Mouse (Mus musculus) lung, embryonic 15.5 days (tissue): ENCODE results near the gene Lexm. TPM values are rescaled to one million over a fixed set of nuclear protein-coding genes. Genes with fewer than 3 reads are reported as not detected.
A peak's percentile ranks its signal among the peaks of the same experiment; 100 is the strongest.

ENCODE experiments used
- ATAC-seq: fragments of 200-750 bp; cut with Nextera tagmentation; 2 replicates; pipeline ENCODE4 v1.8.0; 2017; ENCODE audit warnings: moderate number of reproducible peaks, borderline replicate concordance; ENCODE audit not compliant: low FRiP score, low TSS enrichment; ENCODE audit errors: extremely low read depth
- H3K27ac ChIP-seq: fragments of 300-500 bp; sonication (generic); 2 replicates; pipeline ENCODE4 v1.5.1; 2015; ENCODE audit warnings: moderate library complexity, mild to moderate bottlenecking, inconsistent platforms
- H3K27me3 ChIP-seq: fragments of 300-500 bp; sonication (generic); 2 replicates; pipeline ENCODE4 v1.6.1; 2015; ENCODE audit warnings: inconsistent platforms
- H3K36me3 ChIP-seq: fragments of 300-500 bp; sonication (generic); 2 replicates; pipeline ENCODE4 v1.6.1; 2015; ENCODE audit warnings: inconsistent platforms
- H3K4me1 ChIP-seq: fragments of 300-500 bp; sonication (generic); 2 replicates; pipeline ENCODE4 v1.6.1; 2015; ENCODE audit warnings: inconsistent platforms
- H3K4me2 ChIP-seq: fragments of 300-500 bp; sonication (generic); 2 replicates; pipeline ENCODE4 v1.6.1; 2015; ENCODE audit warnings: inconsistent platforms, mild to moderate bottlenecking, moderate library complexity
- H3K4me3 ChIP-seq: fragments of 300-500 bp; sonication (generic); 2 replicates; pipeline ENCODE4 v1.5.1; 2015; ENCODE audit warnings: mild to moderate bottlenecking, inconsistent platforms
- H3K9ac ChIP-seq: fragments of 300-500 bp; sonication (generic); 2 replicates; pipeline ENCODE4 v1.6.1; 2015; ENCODE audit warnings: inconsistent platforms
- H3K9me3 ChIP-seq: fragments of 300-500 bp; sonication (generic); 2 replicates; pipeline ENCODE4 v1.6.1; 2016; ENCODE audit warnings: inconsistent platforms
- WGBS: fragments of 180-500 bp; shearing (Covaris S2); methylation state at CpG from one replicate; pipeline ENCODE4 v1.1.7; 2015; 5-methylcytosine and 5-hydroxymethylcytosine counted together
- polyA plus RNA-seq: library from polyadenylated mRNA; unstranded; fragments of >200 nt; fragmentation: Nextera tagmentation; extraction: Ambion mirVana; gene quantifications from 2 replicates; pipeline ENCODE4 v1.2.1, GENCODE M21; 2015

Lexm gene
- polyA plus RNA-seq, 1 experiment from 2014 or later, result not detected

DNA sequence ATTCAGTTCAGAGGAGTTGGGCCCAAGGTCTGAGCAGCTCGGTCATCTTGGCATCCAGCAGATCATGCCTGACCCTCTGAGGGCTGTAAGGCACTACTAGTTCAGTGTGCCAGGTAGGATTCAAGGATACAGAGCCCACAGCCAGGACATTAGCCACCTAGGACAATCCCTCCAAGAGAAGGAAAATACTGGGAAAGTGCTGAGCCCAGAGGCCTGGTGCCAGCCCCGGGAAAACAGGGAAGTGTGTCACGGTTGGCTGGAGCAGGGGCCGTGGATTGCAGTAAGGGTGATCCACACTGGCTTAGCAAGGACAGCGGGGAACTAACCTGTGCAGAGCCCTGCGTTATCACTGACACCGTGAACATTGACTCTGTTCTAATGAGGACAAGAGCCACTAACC, 39.5 kb downstream of the Lexm start:
- H3K36me3 ChIP-seq, result peaks cover 49% of the 10 kb centered on the region
- no peak overlapping the region for H3K9ac ChIP-seq
- no peak for ATAC-seq
- 0 out of 2 replicates have a peak, but pooled peaks cover 2% of the 10 kb centered on the region for H3K4me1 ChIP-seq
- no peak overlapping the region for H3K4me3 ChIP-seq
- WGBS, result 85% methylated on average over 7 of the region's 7 CpGs
- H3K27me3 ChIP-seq, result no peaks in the 10 kb centered on the region
- no peaks in the 10 kb centered on the region for H3K9me3 ChIP-seq
- no peak overlapping the region for H3K27ac ChIP-seq
- no peak overlapping the region for H3K4me2 ChIP-seq

DNA sequence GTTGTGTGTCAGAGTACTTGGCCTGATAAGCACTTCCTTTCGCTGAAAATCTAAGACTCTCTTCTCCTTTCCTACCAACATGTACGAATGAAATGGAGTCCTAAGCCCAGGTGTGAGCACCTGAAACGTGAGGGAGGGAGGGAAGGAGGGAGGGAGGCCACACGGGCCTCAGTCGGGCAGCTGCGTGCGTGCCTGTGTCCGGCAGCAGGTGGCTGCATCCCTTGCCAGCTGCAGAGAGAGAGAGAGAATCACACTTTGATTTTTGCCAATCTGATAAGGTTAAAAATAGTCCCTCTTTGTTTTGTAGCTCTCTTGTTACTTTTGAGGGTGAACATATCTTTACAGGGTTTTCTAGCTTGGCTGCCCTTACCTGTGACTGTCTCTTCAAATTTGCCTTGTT, 42.0 kb downstream of the Lexm start:
- Histone ChIP-seq H3K9me3 (no peaks in the 10 kb centered on the region), H3K27ac (no peak overlapping the region), H3K4me1 (no peaks in the 10 kb centered on the region), H3K4me2 (no peak overlapping the region), H3K27me3 (no peaks in the 10 kb centered on the region), H3K36me3 (peaks cover 60% of the 10 kb centered on the region), H3K4me3 (no peak overlapping the region), H3K9ac (no peak overlapping the region)
- no peak for ATAC-seq
- WGBS, result 76% methylated on average over 8 of the region's 8 CpGs

DNA sequence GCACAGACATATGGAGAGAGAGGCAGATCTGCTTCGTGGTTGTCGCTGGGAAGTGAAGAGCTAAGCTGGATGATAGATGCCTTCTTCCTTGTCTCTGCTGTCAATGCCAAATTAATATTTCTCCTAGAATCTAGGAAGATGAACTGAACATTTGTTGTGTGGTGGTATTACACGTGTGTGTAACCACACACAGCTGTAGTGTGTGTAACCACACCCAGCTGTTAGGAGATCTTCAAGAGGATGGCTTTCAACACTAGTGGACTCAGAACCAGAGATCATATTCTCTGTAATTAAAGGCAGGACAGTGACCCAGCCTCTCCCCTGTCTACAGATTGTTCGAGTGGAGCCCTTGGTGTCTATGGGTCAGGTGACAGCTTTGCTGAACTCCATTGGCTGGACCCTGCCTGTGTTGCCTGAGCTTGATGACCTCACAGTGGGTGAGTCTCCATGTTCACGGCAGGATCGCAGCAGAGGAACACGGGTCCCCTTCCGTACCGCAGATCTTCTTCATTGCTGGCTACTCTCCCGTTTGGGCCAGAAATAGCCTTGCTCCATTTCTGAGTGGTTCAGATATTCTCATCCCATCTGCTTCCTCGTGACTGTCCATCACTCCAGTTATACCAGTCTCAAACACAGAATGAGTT, 45.8 kb downstream of the Lexm start:
- H3K9ac ChIP-seq, result no peak overlapping the region
- H3K4me1 ChIP-seq, result no peaks in the 10 kb centered on the region
- H3K4me2 ChIP-seq, result no peak overlapping the region
- no peaks in the 10 kb centered on the region for H3K9me3 ChIP-seq
- no peak overlapping the region for H3K4me3 ChIP-seq
- no peak overlapping the region for H3K27ac ChIP-seq
- no peak for ATAC-seq
- H3K27me3 ChIP-seq, result no peaks in the 10 kb centered on the region
- peaks cover 57% of the 10 kb centered on the region for H3K36me3 ChIP-seq
- WGBS, result 81% methylated on average over 11 of the region's 11 CpGs

DNA sequence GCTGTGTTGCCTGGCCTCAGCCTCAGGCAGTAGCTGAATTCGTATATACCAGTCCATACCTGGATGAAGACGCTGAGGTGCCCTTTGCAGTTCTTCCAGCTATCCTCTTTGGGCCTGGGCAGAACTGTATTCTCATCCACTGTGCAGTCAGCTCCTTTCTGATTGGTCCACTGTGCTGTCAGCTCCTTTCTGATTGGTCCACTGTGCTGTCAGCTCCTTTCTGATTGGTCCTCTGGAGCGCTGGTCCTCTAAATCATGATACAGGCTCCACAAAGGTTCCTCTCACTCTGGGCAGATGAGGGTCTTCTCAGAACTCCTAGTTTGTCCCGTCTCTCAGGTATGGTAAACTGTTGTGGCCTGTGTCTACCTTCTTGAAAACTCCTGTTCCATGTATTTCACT, 47.4 kb downstream of the Lexm start:
- H3K4me3 ChIP-seq, result no peak overlapping the region
- no peak overlapping the region for H3K27ac ChIP-seq
- no peaks in the 10 kb centered on the region for H3K27me3 ChIP-seq
- WGBS, result 89% methylated on average over 4 of the region's 4 CpGs
- H3K4me1 ChIP-seq, result no peaks in the 10 kb centered on the region
- no peak overlapping the region for H3K9ac ChIP-seq
- ATAC-seq, result no peak
- H3K9me3 ChIP-seq, result no peaks in the 10 kb centered on the region
- H3K4me2 ChIP-seq, result no peak overlapping the region
- H3K36me3 ChIP-seq, result peaks cover 63% of the 10 kb centered on the region

DNA sequence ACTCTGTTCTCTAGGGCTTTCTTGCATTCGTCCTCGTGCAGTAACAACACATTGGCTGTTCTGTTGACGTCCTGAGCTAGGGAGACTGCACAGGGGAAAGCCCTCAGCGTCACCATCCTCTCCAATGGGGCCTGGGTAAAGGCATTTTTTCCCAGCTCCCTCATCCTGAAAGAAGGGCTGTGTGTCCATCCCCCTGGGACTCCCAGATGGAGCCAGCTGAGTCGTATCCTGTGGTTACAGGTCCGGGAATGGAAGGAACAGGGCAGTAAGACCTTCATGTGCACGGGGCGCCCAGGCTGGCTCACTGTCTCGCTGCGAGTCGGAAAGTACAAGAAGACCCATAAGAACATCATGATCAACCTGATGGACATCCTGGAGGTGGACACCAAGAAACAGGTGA, 52.9 kb downstream of the Lexm start:
- H3K27ac ChIP-seq, result no peak overlapping the region
- ATAC-seq, result no peak
- H3K9me3 ChIP-seq, result no peaks in the 10 kb centered on the region
- WGBS, result 84% methylated on average over 11 of the region's 11 CpGs
- no peak overlapping the region for H3K4me3 ChIP-seq
- no peaks in the 10 kb centered on the region for H3K27me3 ChIP-seq
- no peak overlapping the region for H3K4me2 ChIP-seq
- peaks cover 32% of the 10 kb centered on the region for H3K4me1 ChIP-seq
- peaks cover 29% of the 10 kb centered on the region for H3K36me3 ChIP-seq
- no peak overlapping the region for H3K9ac ChIP-seq

DNA sequence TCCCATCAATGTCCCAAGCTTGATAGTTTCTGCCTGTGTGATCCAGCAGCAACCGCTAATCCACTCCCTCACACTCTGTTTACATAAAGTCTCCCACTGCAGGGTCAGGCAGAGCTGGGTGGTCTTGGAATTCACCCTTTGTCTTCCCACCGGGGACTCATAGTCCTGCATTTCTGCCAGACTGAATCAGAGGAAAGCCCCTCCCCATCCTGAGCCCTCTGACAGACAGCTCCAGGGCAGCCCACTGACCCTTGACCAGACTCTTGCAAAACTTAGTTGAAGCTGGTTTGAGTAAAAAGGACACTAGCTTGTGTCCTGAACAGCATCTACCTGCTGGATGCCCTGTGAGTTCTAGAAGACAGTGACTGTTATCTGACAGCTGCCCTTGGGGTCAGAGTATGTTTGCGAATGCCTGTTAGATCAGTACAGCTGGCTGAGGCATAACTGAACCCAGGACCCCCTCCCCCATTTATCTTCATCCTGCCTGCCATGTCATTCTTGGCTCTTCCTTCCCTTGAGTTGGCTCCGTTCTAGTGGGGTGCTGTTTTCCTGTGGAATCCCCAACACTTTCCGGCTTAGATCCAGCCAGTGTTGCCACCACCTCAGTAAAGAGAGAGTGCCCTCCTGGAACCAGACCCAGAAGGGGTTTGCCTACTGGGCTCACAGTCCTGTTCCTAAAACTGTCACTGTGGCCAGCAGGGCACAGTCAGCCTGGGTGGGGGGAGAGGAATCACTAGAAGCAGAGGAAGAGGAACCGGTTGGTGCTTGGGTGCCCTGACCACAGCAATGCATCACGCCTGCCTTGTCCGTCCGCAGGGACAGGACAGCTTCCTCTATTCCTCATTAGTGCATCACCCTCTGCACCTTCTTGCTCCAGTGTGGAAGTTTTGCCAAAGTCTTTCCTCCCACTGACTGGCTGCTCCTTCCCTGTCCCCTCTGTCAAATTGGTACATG, 53.9 kb downstream of the Lexm start:
- Histone ChIP-seq H3K36me3 (peaks cover 28% of the 10 kb centered on the region), H3K27me3 (no peaks in the 10 kb centered on the region), H3K9ac (peak overlapping the region; percentile 53; the same call in 1 of the 2 replicates), H3K9me3 (no peaks in the 10 kb centered on the region), H3K4me2 (peak overlapping the region; percentile 95), H3K4me3 (peak overlapping the region; percentile 83), H3K27ac (no peak overlapping the region), H3K4me1 (peaks cover 32% of the 10 kb centered on the region)
- no peak for ATAC-seq
- WGBS, result 33% methylated on average over 9 of the region's 9 CpGs

DNA sequence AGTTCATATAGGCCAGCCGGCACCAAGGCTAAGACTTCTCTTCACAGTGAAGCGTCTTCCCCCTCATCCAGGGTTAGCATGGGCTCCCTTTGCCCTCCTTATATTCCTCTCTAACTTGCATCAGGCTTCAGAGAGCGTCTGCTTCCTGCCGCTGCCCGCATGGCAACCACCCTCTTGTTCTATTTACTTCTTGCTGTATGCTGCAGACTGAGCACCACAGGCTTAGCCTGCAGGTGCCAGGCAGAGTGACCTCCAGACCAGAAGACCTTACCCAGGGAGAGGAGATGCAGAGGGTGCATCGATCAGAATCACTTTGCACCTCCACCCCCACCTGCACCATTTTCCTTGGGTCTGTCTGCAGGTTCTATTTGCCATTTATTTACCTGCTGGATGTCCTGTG, 55.0 kb downstream of the Lexm start:
- Histone ChIP-seq H3K9me3 (no peaks in the 10 kb centered on the region), H3K27me3 (no peaks in the 10 kb centered on the region), H3K9ac (peak overlapping the region; percentile 53), H3K4me1 (peaks cover 32% of the 10 kb centered on the region), H3K36me3 (peaks cover 17% of the 10 kb centered on the region), H3K4me3 (peak overlapping the region; percentile 83), H3K27ac (no peak overlapping the region), H3K4me2 (peak overlapping the region; percentile 95)
- WGBS, result 4% methylated on average over 6 of the region's 6 CpGs
- ATAC-seq, result no peak

DNA sequence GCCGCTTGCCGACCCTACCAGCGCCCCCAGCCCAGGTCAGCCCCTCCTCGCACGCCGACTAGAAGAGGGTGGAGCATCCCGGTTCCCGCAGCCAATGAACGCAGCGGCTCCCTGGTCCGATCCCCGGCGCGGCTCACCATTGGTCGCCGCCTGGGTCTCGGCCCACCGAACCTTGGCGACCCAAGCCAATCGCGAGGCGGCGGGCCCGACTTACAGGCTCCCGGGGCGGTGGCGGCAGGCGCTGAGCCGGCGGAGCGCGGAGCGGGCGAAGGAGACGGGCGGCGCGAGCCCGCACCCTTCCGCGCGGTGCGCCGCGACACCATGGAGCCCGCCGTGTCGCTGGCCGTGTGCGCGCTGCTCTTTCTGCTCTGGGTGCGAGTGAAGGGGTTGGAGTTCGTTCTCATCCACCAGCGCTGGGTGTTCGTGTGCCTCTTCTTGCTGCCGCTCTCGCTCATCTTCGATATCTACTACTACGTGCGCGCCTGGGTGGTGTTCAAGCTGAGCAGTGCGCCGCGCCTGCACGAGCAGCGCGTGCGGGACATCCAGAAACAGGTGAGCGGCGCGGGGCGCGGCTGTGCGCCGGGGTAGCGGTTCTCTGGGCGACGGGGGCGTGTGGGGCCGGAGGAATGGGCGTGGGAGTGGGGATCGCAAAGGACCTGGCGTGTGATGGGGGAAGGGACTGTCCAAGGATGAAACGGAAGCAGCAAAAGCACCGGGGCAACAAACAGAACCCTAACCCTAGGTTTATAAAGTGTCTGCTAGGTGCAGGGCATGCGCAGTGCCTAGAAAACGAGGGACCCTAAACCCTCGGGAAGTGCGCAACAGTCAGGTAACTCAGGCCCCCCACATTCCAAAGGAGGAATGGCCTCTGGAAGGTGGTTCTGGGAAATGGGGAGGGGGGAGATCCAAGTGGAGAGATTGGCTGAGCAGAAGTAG, 55.9 kb downstream of the Lexm start, which contains the start of gene Dhcr24:
Gene Dhcr24, plus strand, starts transcription at position 193 of the 936 bp plus-strand sequence.
- ATAC-seq, result peak; percentile 97
- Histone ChIP-seq H3K9ac (peak within 1 kb of the TSS; percentile 53), H3K4me2 (peak within 1 kb of the TSS; percentile 95), H3K4me3 (peak within 1 kb of the TSS; percentile 83), H3K36me3 (peaks cover 13% of the 10 kb centered on the region), H3K27me3 (no peaks in the 10 kb centered on the region), H3K9me3 (no peaks in the 10 kb centered on the region), H3K27ac (peak within 1 kb of the TSS; percentile 74), H3K4me1 (peaks cover 32% of the 10 kb centered on the region)
- under 1% methylated on average over 86 of the region's 89 CpGs for WGBS

DNA sequence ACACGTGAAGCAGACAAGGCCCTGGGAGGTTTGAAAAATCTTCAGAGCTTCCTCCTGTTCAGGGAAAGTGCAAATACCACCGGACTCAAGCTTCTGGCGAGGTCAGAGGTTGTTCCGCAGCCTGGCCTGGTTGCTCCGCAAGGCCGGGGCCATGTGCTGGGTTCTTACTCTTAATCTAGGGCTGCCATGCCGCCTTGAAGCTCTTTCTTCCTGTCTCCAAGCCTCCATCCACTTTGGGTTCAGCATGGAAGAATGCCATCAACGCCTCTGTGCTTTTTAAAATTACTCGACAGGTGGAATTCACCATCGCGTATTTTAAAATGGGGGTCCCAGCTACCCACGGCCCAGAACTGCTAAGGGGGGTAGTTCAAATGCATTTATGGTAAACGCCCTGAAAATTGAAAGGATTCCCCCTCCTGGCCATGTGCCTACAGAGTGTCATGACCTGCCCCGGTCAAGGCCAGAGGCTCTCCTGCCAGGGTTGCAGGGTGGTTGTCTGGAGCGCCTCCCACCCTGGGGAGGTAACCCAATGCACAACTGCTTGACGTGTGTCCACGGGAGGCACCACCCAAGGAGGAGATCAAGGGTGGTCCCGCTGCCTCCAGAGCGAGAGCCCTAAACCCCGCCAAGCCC, 56.7 kb downstream of the Lexm start:
- Histone ChIP-seq H3K36me3 (peaks cover 7% of the 10 kb centered on the region), H3K4me2 (peak overlapping the region; percentile 95), H3K4me3 (peak overlapping the region; percentile 83), H3K27ac (peak overlapping the region; percentile 62; the same call in 1 of the 2 replicates), H3K4me1 (peaks cover 32% of the 10 kb centered on the region), H3K27me3 (no peaks in the 10 kb centered on the region), H3K9ac (peak overlapping the region; percentile 39), H3K9me3 (no peaks in the 10 kb centered on the region)
- ATAC-seq, result peak; percentile 74; the same call in 1 of the 2 replicates
- under 1% methylated on average over 20 of the region's 20 CpGs for WGBS

DNA sequence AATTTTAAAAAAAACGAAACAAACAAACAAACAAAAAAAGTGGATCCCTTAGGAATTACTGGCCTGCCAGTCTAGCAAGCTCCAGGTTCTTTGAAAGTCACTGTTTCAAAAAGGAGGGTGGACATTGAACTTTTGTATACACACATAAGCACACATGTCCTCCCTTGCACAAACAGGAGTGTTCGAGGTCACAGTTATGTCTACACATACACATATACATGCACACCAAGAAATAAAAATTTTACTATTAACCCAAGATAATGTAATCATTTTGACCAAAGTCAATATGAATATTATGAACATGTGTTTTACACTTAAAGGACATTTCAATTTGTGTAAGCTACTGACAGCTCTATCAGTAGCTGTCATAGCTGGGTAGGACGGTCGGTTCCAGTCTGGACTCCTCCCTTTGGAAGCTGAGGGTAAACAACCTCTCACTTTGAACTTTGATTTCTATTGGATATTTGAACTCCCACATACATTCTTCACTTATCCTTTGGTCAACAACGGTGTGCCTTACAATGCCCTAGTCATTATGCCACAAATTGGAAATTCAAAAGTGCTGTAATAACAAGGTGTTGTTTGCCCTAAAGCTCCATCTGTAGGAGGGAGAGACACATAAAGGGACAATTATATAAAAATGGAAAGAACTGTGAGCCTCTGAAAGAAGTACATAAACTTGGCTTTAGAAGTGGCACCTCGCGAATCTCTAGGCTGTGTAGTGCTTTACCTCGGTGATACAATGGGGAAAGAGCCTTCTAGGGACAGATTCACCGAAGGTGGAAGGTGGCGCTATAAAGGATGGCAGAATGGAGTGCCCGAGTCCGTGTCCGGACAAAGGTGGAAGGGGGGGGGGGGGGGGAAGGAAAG, 57.5 kb downstream of the Lexm start:
- Histone ChIP-seq H3K36me3 (peaks cover under 1% of the 10 kb centered on the region), H3K9ac (no peak overlapping the region; the same call in 1 of the 2 replicates), H3K27me3 (no peaks in the 10 kb centered on the region), H3K27ac (0 out of 2 replicates have a peak overlapping the region, but pooled peaks have one; percentile 62), H3K4me1 (peaks cover 32% of the 10 kb centered on the region), H3K4me2 (peak overlapping the region; percentile 95), H3K4me3 (peak overlapping the region; percentile 83; the same call in 1 of the 2 replicates), H3K9me3 (no peaks in the 10 kb centered on the region)
- no peak for ATAC-seq
- 24% methylated on average over 13 of the region's 13 CpGs for WGBS
